Mouse (Mus musculus) erythroblast, embryonic 14.5 days (primary cell): ENCODE data around the gene Tapbpl.

ENCODE experiments used
- GATA1 ChIP-seq: IDR thresholded peaks from 2 replicates; pipeline ENCODE4 v1.6.1; 2012; ENCODE audit warnings: low read length, inconsistent platforms, mixed read lengths
- TAL1 ChIP-seq: IDR thresholded peaks from 3 replicates; pipeline ENCODE4 v1.6.1; 2012; ENCODE audit warnings: low read length, inconsistent platforms, mixed read lengths

DNA sequence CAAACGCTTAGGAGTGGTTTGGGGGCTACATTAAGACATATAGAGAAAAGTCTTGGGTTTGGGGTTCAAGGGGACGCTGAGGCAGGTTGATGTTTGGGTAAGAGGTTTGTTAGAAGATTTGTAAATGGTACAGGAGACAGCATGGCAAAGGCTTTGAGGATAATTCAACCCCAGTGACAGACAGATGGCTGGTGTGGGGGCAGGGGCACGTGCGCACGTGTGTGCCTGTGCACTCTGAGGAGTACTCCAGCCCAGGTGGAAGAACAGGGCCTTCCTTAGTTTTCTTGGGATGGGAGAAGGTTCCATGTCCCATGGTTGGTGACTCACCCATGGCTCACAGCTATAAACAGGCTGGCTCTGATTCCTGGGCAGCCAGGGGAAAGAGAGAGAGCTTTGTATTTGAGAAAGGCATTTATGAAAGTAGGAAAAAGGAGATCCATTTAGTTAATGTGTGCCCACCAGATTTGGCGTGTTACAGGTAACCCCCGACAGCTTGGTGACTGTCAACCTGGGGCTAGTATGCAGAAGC is 23.9 kb upstream of the Tapbpl start:
- TF ChIP-seq TAL1 (no peak), GATA1 (no peak)
